Mouse (Mus musculus): ENCODE measurements around the gene Gm45753. TPM values are rescaled to one million over a fixed set of nuclear protein-coding genes. Genes with fewer than 3 reads are reported as not detected.

The Gm45753 gene
- polyA plus RNA-seq, 1 experiment from 2014 or later: not detected

DNA sequence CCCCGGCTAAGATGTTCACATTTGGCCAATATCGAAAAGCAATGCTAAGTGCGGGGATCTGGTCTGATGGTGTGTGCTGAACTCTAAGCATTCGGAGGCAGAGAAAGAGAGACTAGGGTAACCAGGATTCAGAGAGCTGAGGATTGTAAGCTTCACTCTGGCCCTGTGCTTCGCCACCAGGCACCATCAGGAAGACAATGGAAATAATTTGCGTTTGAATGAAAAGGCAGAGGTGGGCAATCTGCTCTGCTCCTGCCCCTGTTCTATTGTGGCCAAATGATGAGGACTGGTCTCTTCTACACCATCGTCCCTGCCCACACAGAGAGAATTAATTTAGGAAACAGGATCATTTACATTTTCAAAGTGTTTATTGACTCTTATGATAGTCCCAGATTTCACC, 62.0 kb downstream of the Gm45753 start:
- no peak for ATAC-seq (ENCODE audit: low FRiP score)
- no peaks in the 10 kb centered on the region for H3K36me3 ChIP-seq
- H3K27me3 ChIP-seq (replicated peaks): no peaks in the 10 kb centered on the region
- no peak overlapping the region for H3K4me3 ChIP-seq (replicated peaks)
- H3K27ac ChIP-seq (replicated peaks): no peak overlapping the region
- no peaks in the 10 kb centered on the region for H3K4me1 ChIP-seq
- WGBS: 29% methylated on average over 7 of the region's 7 CpGs
- H3K9ac ChIP-seq (replicated peaks): no peak overlapping the region
- H3K9me3 ChIP-seq (replicated peaks): no peaks in the 10 kb centered on the region
- H3K4me2 ChIP-seq: no peak overlapping the region

DNA sequence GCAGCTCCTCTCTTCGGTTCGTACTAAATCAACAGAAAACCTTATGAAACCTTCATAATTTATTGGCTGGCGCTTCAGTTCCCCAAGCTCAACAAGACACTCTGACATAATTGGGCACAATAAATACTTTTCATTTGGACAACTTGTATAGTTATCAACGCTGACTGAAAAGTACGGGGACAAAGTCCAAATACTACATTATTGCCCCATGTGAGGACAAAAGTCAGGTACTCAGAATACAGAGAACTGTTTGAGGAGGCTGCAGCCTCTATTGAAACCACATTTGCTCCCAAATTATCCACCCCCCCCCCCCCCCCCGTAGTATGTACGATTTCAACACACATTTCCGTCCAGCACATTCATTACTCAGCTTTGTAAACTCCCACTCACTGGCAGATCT, 68.9 kb downstream of the Gm45753 start:
- no peak overlapping the region for H3K27ac ChIP-seq (replicated peaks)
- no peak overlapping the region for H3K4me3 ChIP-seq (replicated peaks)
- H3K4me2 ChIP-seq: no peak overlapping the region
- no peak for ATAC-seq (ENCODE audit: low FRiP score)
- H3K9ac ChIP-seq (replicated peaks): no peak overlapping the region
- H3K36me3 ChIP-seq: no peaks in the 10 kb centered on the region
- 90% methylated on average over 8 of the region's 8 CpGs for WGBS
- no peaks in the 10 kb centered on the region for H3K27me3 ChIP-seq (replicated peaks)
- peaks cover 10% of the 10 kb centered on the region for H3K4me1 ChIP-seq
- H3K9me3 ChIP-seq (replicated peaks): no peaks in the 10 kb centered on the region

DNA sequence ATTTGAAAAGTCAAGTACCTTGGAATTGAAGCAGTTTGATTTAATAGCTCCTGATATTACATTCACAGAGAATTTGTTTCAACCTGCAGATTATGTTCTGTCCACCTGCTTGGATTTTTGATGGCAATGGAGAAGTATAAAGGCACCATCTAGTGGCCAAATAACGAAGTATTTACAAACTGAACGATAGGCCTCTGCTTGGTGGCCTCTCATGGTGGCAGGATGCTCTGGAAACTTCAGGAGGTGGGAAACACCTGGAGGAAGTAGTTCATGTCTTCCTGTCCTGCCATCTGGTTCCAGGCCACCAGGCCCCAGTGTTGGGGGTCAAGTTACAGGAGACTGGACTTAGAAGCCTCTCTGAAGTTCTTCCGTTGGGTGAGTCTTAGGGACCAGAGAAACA, 70.0 kb downstream of the Gm45753 start:
- WGBS: 33% methylated on average over 3 of the region's 3 CpGs

DNA sequence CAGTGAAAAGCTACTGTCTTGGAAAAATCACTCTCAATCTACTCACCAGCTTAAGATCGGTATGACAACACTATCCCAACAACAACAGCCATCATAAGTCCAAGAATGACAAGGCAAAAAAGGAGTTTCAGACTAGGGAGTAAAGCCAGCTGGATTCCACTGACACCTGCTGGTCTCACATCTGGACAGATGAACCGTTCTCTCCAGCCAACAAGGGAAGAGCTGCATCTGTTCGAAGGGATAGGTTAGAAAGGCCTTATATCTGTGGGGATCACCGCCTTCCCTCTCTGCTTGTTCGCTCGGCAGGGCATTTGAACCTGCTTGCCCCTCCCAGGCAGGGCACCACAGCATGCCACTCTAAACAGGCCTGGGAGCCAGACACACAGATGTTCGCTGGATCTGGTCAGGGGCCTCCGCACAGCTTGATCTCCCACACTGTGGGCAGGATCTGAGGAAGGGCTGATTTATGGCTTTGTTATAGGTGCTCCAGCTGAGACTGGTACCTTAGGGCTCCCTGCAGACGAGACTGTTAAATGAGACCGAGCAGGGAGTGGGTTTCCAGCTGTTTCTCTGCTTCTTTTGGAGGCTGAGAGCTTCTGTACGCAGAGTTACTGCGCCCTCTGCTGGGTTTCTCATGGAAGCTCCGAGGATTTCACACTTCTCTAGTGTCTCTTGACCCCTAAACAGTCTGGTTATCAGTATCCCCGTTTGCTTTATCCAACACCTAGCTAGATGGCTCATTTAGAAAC, 71.9 kb downstream of the Gm45753 start:
- H3K27ac ChIP-seq (replicated peaks): 0 out of 2 replicates have a peak overlapping the region, but pooled peaks have one; percentile 20
- H3K9ac ChIP-seq (replicated peaks): no peak overlapping the region; the same call in 1 of the 2 replicates
- 10% methylated on average over 14 of the region's 14 CpGs for WGBS
- peak; percentile 88 for ATAC-seq (ENCODE audit: low FRiP score)
- H3K27me3 ChIP-seq (replicated peaks): no peaks in the 10 kb centered on the region
- H3K36me3 ChIP-seq: no peaks in the 10 kb centered on the region
- H3K4me2 ChIP-seq: peak overlapping the region; percentile 55
- H3K4me3 ChIP-seq (replicated peaks): no peak overlapping the region; the same call in 1 of the 2 replicates
- H3K4me1 ChIP-seq: peaks cover 10% of the 10 kb centered on the region
- H3K9me3 ChIP-seq (replicated peaks): no peaks in the 10 kb centered on the region

More for the DNA sequence above, 70.0 kb downstream of the Gm45753 start:
- 0 out of 2 replicates have a peak, but pooled peaks have one; percentile 23 for ATAC-seq (ENCODE audit: low FRiP score)
- no peak overlapping the region for H3K27ac ChIP-seq (replicated peaks)
- no peak overlapping the region for H3K4me3 ChIP-seq (replicated peaks)
- no peaks in the 10 kb centered on the region for H3K36me3 ChIP-seq
- H3K4me2 ChIP-seq: no peak overlapping the region
- H3K9me3 ChIP-seq (replicated peaks): no peaks in the 10 kb centered on the region
- no peaks in the 10 kb centered on the region for H3K27me3 ChIP-seq (replicated peaks)
- peaks cover 10% of the 10 kb centered on the region for H3K4me1 ChIP-seq
- H3K9ac ChIP-seq (replicated peaks): no peak overlapping the region

DNA sequence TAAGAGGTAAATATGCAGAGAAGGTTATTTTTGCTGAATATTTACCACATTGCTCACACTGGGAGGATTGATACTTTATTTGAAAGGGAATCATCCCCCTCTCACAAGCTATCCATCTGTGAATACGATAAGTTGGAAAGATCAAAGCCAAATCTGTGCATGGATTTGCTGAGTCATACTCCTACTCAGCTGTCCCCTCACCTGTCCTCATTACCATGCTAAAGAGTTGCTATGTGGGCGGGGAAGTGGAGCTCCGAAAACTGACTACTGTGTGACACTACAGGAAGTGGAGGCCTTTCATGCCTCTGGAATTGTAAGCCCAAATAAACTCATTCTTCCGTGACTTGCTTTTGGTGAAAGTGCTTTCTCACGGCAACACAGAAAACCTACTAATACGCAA, 73.0 kb downstream of the Gm45753 start:
- 91% methylated on average over 6 of the region's 6 CpGs for WGBS

DNA sequence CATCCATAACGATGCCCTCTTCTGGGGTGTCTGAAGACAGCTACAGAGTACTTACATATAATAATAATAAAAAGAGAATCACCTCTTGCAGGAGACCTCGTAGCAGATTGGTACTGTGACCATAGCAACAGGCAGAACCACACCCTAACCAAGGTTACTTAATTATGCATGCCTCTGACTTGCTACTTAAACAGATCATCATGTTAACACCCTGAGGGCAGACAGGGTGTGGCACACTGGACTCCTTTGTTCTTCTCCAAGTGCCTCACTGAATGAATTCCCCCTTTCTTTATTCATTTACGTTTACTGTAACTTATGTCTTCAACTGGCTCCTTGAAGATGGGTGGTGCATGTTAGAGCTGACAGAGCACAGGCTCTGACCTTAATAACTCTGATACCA, 75.0 kb downstream of the Gm45753 start:
- H3K4me3 ChIP-seq (replicated peaks): no peak overlapping the region
- H3K27me3 ChIP-seq (replicated peaks): no peaks in the 10 kb centered on the region
- 55% methylated on average over 3 of the region's 3 CpGs for WGBS
- H3K27ac ChIP-seq (replicated peaks): no peak overlapping the region
- ATAC-seq (ENCODE audit: low FRiP score): no peak
- H3K9me3 ChIP-seq (replicated peaks): no peaks in the 10 kb centered on the region
- H3K36me3 ChIP-seq: no peaks in the 10 kb centered on the region
- H3K4me1 ChIP-seq: peaks cover 10% of the 10 kb centered on the region
- no peak overlapping the region for H3K4me2 ChIP-seq
- no peak overlapping the region for H3K9ac ChIP-seq (replicated peaks)

More for the DNA sequence above, 73.0 kb downstream of the Gm45753 start:
- no peak overlapping the region for H3K4me2 ChIP-seq
- H3K9me3 ChIP-seq (replicated peaks): no peaks in the 10 kb centered on the region
- no peak overlapping the region for H3K9ac ChIP-seq (replicated peaks)
- no peak overlapping the region for H3K27ac ChIP-seq (replicated peaks)
- peaks cover 10% of the 10 kb centered on the region for H3K4me1 ChIP-seq
- H3K4me3 ChIP-seq (replicated peaks): no peak overlapping the region
- no peak for ATAC-seq (ENCODE audit: low FRiP score)
- H3K36me3 ChIP-seq: no peaks in the 10 kb centered on the region
- H3K27me3 ChIP-seq (replicated peaks): no peaks in the 10 kb centered on the region

Other genes starting within 250 kb of the Gm45753 start
- gene Mtnr1a, start 239.3 kb downstream of the Gm45753 start, polyA plus RNA-seq (2015; fragmentation: Nextera tagmentation; extraction: Ambion mirVana): 0.33 and 0.55 TPM in 2 replicates
- gene F11, start 46.4 kb downstream of the Gm45753 start, polyA plus RNA-seq (2015; fragmentation: Nextera tagmentation; extraction: Ambion mirVana): not detected in 2 replicates
- 0.09 TPM in 1 of 2 replicates, not detected in the other for gene Klkb1, start 13.6 kb downstream of the Gm45753 start, polyA plus RNA-seq (2015; fragmentation: Nextera tagmentation; extraction: Ambion mirVana)
- gene Cyp4v3, start 24.8 kb upstream of the Gm45753 start, polyA plus RNA-seq (2015; fragmentation: Nextera tagmentation; extraction: Ambion mirVana): 1.5 and 1.8 TPM in 2 replicates
- 11.7 and 13.3 TPM in 2 replicates for gene Fam149a, start 73.8 kb upstream of the Gm45753 start, polyA plus RNA-seq (2015; fragmentation: Nextera tagmentation; extraction: Ambion mirVana)
- 0.84 and 1.5 TPM in 2 replicates for gene Tlr3, start 102.6 kb upstream of the Gm45753 start, polyA plus RNA-seq (2015; fragmentation: Nextera tagmentation; extraction: Ambion mirVana)
- gene Sorbs2, start 199.3 kb upstream of the Gm45753 start, polyA plus RNA-seq (2015; fragmentation: Nextera tagmentation; extraction: Ambion mirVana): 43.4 and 48.8 TPM in 2 replicates

Data from neural tube, embryonic 15.5 days (tissue).